Mouse (Mus musculus): ENCODE measurements around the gene Adamts9.

DNA sequence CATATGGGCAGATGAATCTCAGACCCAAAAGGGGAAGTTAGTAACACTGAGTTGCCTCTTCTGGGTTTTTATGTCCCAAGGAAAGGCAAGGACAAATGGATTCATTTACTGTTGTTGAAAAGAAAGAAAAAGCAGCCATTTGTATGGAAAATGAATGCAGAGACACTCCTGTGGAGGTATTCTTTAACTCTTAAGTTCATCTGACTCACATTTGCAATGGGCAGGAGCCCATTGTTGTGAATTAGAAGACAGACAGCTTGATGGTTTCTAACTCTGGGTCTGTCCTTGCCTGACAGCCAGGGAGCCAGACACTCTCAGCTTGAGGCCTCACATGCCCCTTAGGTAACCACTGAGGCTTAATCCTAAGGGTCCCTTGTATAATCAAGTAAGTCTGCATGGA is 131.7 kb downstream of the Adamts9 start:
- no peak for TF ChIP-seq CTCF (conservative IDR thresholded peaks at IDR 0.05 in 1 of 2, IDR thresholded peaks at IDR 0.05 in 1 of 2; ENCODE audit: low read depth in 2 of 2, low read length in 2 of 2)
- no peak for TF ChIP-seq HCFC1 (IDR thresholded peaks at IDR 0.05; ENCODE audit: low read depth, low read length)
- TF ChIP-seq POLR2A (IDR thresholded peaks at IDR 0.05; ENCODE audit: low read depth, low read length): no peak
- TF ChIP-seq EP300 (IDR thresholded peaks at IDR 0.05; ENCODE audit: low read length): no peak
- TF ChIP-seq CHD2 (IDR thresholded peaks at IDR 0.05; ENCODE audit: low read length): no peak
- TF ChIP-seq MXI1 (IDR thresholded peaks at IDR 0.05; ENCODE audit: low read depth, low read length): no peak
- no peak for TF ChIP-seq NRF1 (IDR thresholded peaks at IDR 0.05; ENCODE audit: low read depth, low read length)
- no peak for TF ChIP-seq ZKSCAN1 (IDR thresholded peaks at IDR 0.05; ENCODE audit: borderline replicate concordance, low read depth, low read length)
- TF ChIP-seq ZNF384 (IDR thresholded peaks at IDR 0.05; ENCODE audit: low read depth, low read length): no peak
- no peak for TF ChIP-seq UBTF (IDR thresholded peaks at IDR 0.05; ENCODE audit: low read depth, low read length)
- TF ChIP-seq TCF12 (IDR thresholded peaks at IDR 0.05; ENCODE audit: low read depth, low read length): no peak
- no peak for TF ChIP-seq MEF2A (IDR thresholded peaks at IDR 0.05; ENCODE audit: borderline replicate concordance, low read depth, low read length)
- TF ChIP-seq ETS1 (conservative IDR thresholded peaks at IDR 0.05; ENCODE audit: low read depth, low read length): no peak
